Mouse (Mus musculus) ES-E14 (cell line): ENCODE data around the gene Sall1.

Experiments used
- HCFC1 ChIP-seq: IDR thresholded peaks from 2 replicates; pipeline ENCODE4 v1.6.1; 2012; ENCODE audit warnings: low read length, inconsistent platforms, borderline replicate concordance; ENCODE audit not compliant: insufficient read depth
- MAFK ChIP-seq: IDR thresholded peaks from 2 replicates; pipeline ENCODE4 v1.6.1; 2014; ENCODE audit warnings: mild to moderate bottlenecking, low read depth, low read length, inconsistent platforms; ENCODE audit not compliant: insufficient read depth
- ZC3H11A ChIP-seq: IDR thresholded peaks from 2 replicates; pipeline ENCODE4 v1.6.1; 2012; ENCODE audit warnings: low read depth, mild to moderate bottlenecking, inconsistent platforms, low read length, borderline replicate concordance

DNA sequence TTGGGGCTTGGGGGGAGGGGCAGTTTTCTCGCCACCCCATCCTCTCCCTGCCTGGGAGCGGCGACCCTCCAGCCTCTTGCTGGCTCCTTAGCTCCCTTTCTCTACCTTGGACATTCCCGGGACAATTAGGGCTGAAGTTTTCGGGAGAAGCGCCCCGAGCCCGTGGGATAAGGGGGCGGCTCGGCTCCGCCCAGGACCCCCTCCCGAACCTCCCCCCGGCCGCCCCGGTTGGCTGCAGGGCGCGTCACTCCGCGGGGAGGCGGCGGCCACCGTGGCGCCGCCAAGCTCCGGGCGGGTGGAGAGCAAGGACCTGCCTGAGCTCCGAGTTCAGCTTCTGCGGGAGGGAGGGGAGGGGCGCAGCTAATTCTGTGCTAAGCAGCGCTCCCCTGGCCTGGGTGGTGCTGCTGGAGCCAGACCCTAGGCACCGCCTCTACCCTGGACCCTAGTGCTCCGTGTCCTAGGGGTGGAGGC is 556 bp downstream of the Sall1 start:
- TF ChIP-seq ZC3H11A, result no peak
- no peak for TF ChIP-seq MAFK
- no peak for TF ChIP-seq HCFC1
